11 mouse cellular contexts compared by ENCODE assay signal in genomic region chr17:13993425-13993824, GRCm38 (mm10). TPM values are rescaled to one million over a fixed set of nuclear protein-coding genes. Genes with fewer than 3 reads are reported as not detected.
"Had no signal": no experiment of that assay in that cellular context is flagged by ENCODE, and none has a peak within 500 bp of the region (broad histone marks: within the 10 kb centered on the region; RNA-seq: fewer than 3 reads in every experiment).

No protein-coding gene starts in this region.

RNA-seq across cellular contexts. Expression of gene Gm7356, which starts 10.1 kb away (rescaled TPM):
- polyA plus RNA-seq: large intestine, adult 2 months; limb, embryonic 13.5 days; liver, adult 2 months; liver, embryonic 15.5 days; lung, embryonic 15.5 days; midbrain, embryonic 12.5 days; myocyte; neural tube, embryonic 11.5 days; neural tube, embryonic 15.5 days; small intestine, adult 2 months; stomach, embryonic 16.5 days had no signal

RNA-seq across cellular contexts. Expression of gene Gm7168, which starts 45.3 kb away (rescaled TPM):
- polyA plus RNA-seq: large intestine, adult 2 months; limb, embryonic 13.5 days; liver, adult 2 months; liver, embryonic 15.5 days; lung, embryonic 15.5 days; midbrain, embryonic 12.5 days; myocyte; neural tube, embryonic 11.5 days; neural tube, embryonic 15.5 days; stomach, embryonic 16.5 days had no signal
